Mouse (Mus musculus) bone marrow, adult 2 months (tissue): ENCODE measurements around the gene Mycbp.

Source experiments
- CTCF ChIP-seq: fragments of 200-500 bp; IDR thresholded peaks from 2 replicates; pipeline ENCODE4 v1.5.1; 2011; ENCODE audit warnings: low read length, control low read depth; ENCODE audit not compliant: control insufficient read depth, insufficient read depth
- POLR2A ChIP-seq: fragments of 200-500 bp; IDR thresholded peaks from 2 replicates; pipeline ENCODE4 v1.6.1; 2011; ENCODE audit warnings: low read depth, mild to moderate bottlenecking, control low read depth, low read length, borderline replicate concordance; ENCODE audit not compliant: control insufficient read depth

DNA sequence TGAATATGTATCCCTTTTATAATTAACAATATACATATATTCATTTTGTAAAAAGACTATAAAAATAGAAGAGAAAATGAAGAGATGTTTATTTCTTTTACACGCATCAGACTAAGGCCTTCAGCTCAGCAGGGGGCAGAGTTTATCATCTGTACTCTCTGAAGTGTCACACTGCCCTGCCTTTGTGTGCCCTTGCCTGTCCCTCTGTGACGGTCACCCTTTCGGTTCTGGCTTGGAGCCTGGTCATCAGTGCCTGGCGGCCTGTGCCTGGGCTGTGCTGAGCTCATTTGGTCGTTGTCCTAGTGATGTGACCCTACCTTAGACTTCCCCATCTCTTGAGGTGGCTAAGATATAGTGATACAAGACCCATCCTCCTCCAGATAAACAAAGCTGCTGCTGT lies 42.5 kb downstream of the Mycbp start:
- TF ChIP-seq CTCF (no peak), POLR2A (no peak)
